Mouse (Mus musculus): ENCODE measurements around the gene Kmt2c. TPM values are rescaled to one million over a fixed set of nuclear protein-coding genes. Genes with fewer than 3 reads are reported as not detected.

The Kmt2c gene
- polyA plus RNA-seq, 1 experiment from 2014 or later, result 7.0 TPM

- no peak for ATAC-seq
- TF ChIP-seq CTCF (IDR thresholded peaks at IDR 0.05; ENCODE audit: low read depth), result no peak
- Histone ChIP-seq H3K9ac (ENCODE audit: low read depth, low read length) (no peak overlapping the region), H3K27ac (ENCODE audit: low read depth, low read length) (no peak overlapping the region), H3K27me3 (replicated peaks; ENCODE audit: control insufficient read depth, insufficient read depth, low read length) (no peaks in the 10 kb centered on the region), H3K36me3 (ENCODE audit: control insufficient read depth, insufficient read depth) (peaks cover 7% of the 10 kb centered on the region), H3K4me2 (replicated peaks; ENCODE audit: low read depth) (no peak overlapping the region), H3K9me3 (ENCODE audit: control insufficient read depth) (no peaks in the 10 kb centered on the region), H3K4me3 (ENCODE audit: low read depth, low read length) (no peak overlapping the region), H3K4me1 (replicated peaks; ENCODE audit: control insufficient read depth, insufficient read depth, low read length) (no peaks in the 10 kb centered on the region)
- 95% methylated on average over 2 of the region's 2 CpGs for WGBS
These were observed 130.2 kb downstream of the Kmt2c start for GRCm38 (mm10) chr5:25368420-25368819.

- Histone ChIP-seq H3K27me3 (replicated peaks; ENCODE audit: control insufficient read depth, insufficient read depth, low read length) (no peaks in the 10 kb centered on the region), H3K9ac (ENCODE audit: low read depth, low read length) (no peak overlapping the region), H3K9me3 (ENCODE audit: control insufficient read depth) (no peaks in the 10 kb centered on the region), H3K4me1 (replicated peaks; ENCODE audit: control insufficient read depth, insufficient read depth, low read length) (no peaks in the 10 kb centered on the region), H3K36me3 (ENCODE audit: control insufficient read depth, insufficient read depth) (peaks cover 4% of the 10 kb centered on the region; the same call in 1 of the 2 replicates), H3K27ac (ENCODE audit: low read depth, low read length) (no peak overlapping the region), H3K4me2 (replicated peaks; ENCODE audit: low read depth) (no peak overlapping the region), H3K4me3 (ENCODE audit: low read depth, low read length) (no peak overlapping the region)
- no peak for TF ChIP-seq CTCF (IDR thresholded peaks at IDR 0.05; ENCODE audit: low read depth)
- WGBS, result 83% methylated on average over 1 of the region's 1 CpGs
- no peak for ATAC-seq
These were observed 131.5 kb downstream of the Kmt2c start for GRCm38 (mm10) chr5:25367126-25367525.

GRCm38 (mm10) chr5:25353509-25353908 lies 145.1 kb downstream of the Kmt2c start:
- no peak overlapping the region for H3K4me3 ChIP-seq (ENCODE audit: low read depth, low read length)
- H3K9me3 ChIP-seq (ENCODE audit: control insufficient read depth), result no peaks in the 10 kb centered on the region
- WGBS, result 90% methylated on average over 2 of the region's 2 CpGs
- no peak overlapping the region for H3K4me2 ChIP-seq (replicated peaks; ENCODE audit: low read depth)
- H3K36me3 ChIP-seq (ENCODE audit: control insufficient read depth, insufficient read depth), result peaks cover 29% of the 10 kb centered on the region
- no peak for TF ChIP-seq CTCF (IDR thresholded peaks at IDR 0.05; ENCODE audit: low read depth)
- ATAC-seq, result no peak
- no peaks in the 10 kb centered on the region for H3K27me3 ChIP-seq (replicated peaks; ENCODE audit: control insufficient read depth, insufficient read depth, low read length)
- no peaks in the 10 kb centered on the region for H3K4me1 ChIP-seq (replicated peaks; ENCODE audit: control insufficient read depth, insufficient read depth, low read length)
- H3K9ac ChIP-seq (ENCODE audit: low read depth, low read length), result no peak overlapping the region
- H3K27ac ChIP-seq (ENCODE audit: low read depth, low read length), result no peak overlapping the region

GRCm38 (mm10) chr5:25331322-25331721 lies 167.3 kb downstream of the Kmt2c start:
- WGBS, result 98% methylated on average over 2 of the region's 2 CpGs
- Histone ChIP-seq H3K9me3 (ENCODE audit: control insufficient read depth) (no peaks in the 10 kb centered on the region), H3K9ac (ENCODE audit: low read depth, low read length) (no peak overlapping the region), H3K4me3 (ENCODE audit: low read depth, low read length) (no peak overlapping the region), H3K36me3 (ENCODE audit: control insufficient read depth, insufficient read depth) (peaks cover 17% of the 10 kb centered on the region), H3K27ac (ENCODE audit: low read depth, low read length) (no peak overlapping the region), H3K4me2 (replicated peaks; ENCODE audit: low read depth) (no peak overlapping the region), H3K4me1 (replicated peaks; ENCODE audit: control insufficient read depth, insufficient read depth, low read length) (no peaks in the 10 kb centered on the region), H3K27me3 (replicated peaks; ENCODE audit: control insufficient read depth, insufficient read depth, low read length) (no peaks in the 10 kb centered on the region)
- TF ChIP-seq CTCF (IDR thresholded peaks at IDR 0.05; ENCODE audit: low read depth), result no peak
- no peak for ATAC-seq

GRCm38 (mm10) chr5:25313881-25314280 lies 184.7 kb downstream of the Kmt2c start:
- 74% methylated on average over 6 of the region's 6 CpGs for WGBS
- TF ChIP-seq CTCF (IDR thresholded peaks at IDR 0.05; ENCODE audit: low read depth), result no peak
- Histone ChIP-seq H3K27ac (ENCODE audit: low read depth, low read length) (no peak overlapping the region), H3K36me3 (ENCODE audit: control insufficient read depth, insufficient read depth) (peaks cover 59% of the 10 kb centered on the region), H3K4me3 (ENCODE audit: low read depth, low read length) (no peak overlapping the region), H3K27me3 (replicated peaks; ENCODE audit: control insufficient read depth, insufficient read depth, low read length) (no peaks in the 10 kb centered on the region), H3K9ac (ENCODE audit: low read depth, low read length) (no peak overlapping the region), H3K9me3 (ENCODE audit: control insufficient read depth) (no peaks in the 10 kb centered on the region), H3K4me1 (replicated peaks; ENCODE audit: control insufficient read depth, insufficient read depth, low read length) (no peaks in the 10 kb centered on the region), H3K4me2 (replicated peaks; ENCODE audit: low read depth) (no peak overlapping the region)
- no peak for ATAC-seq

- Histone ChIP-seq H3K27me3 (replicated peaks; ENCODE audit: control insufficient read depth, insufficient read depth, low read length) (no peaks in the 10 kb centered on the region), H3K9me3 (ENCODE audit: control insufficient read depth) (no peaks in the 10 kb centered on the region), H3K9ac (ENCODE audit: low read depth, low read length) (no peak overlapping the region), H3K36me3 (ENCODE audit: control insufficient read depth, insufficient read depth) (peaks cover 50% of the 10 kb centered on the region), H3K4me1 (replicated peaks; ENCODE audit: control insufficient read depth, insufficient read depth, low read length) (no peaks in the 10 kb centered on the region), H3K4me2 (replicated peaks; ENCODE audit: low read depth) (no peak overlapping the region), H3K4me3 (ENCODE audit: low read depth, low read length) (no peak overlapping the region), H3K27ac (ENCODE audit: low read depth, low read length) (no peak overlapping the region)
- no peak for ATAC-seq
- 95% methylated on average over 2 of the region's 2 CpGs for WGBS
- TF ChIP-seq CTCF (IDR thresholded peaks at IDR 0.05; ENCODE audit: low read depth), result no peak
These were observed 188.4 kb downstream of the Kmt2c start for GRCm38 (mm10) chr5:25310226-25310625.

GRCm38 (mm10) chr5:25296830-25297229 lies 201.8 kb downstream of the Kmt2c start:
- Histone ChIP-seq H3K4me2 (replicated peaks; ENCODE audit: low read depth) (no peak overlapping the region), H3K4me1 (replicated peaks; ENCODE audit: control insufficient read depth, insufficient read depth, low read length) (no peaks in the 10 kb centered on the region), H3K27me3 (replicated peaks; ENCODE audit: control insufficient read depth, insufficient read depth, low read length) (no peaks in the 10 kb centered on the region), H3K9me3 (ENCODE audit: control insufficient read depth) (no peaks in the 10 kb centered on the region), H3K36me3 (ENCODE audit: control insufficient read depth, insufficient read depth) (peaks cover 36% of the 10 kb centered on the region), H3K27ac (ENCODE audit: low read depth, low read length) (no peak overlapping the region), H3K4me3 (ENCODE audit: low read depth, low read length) (no peak overlapping the region), H3K9ac (ENCODE audit: low read depth, low read length) (no peak overlapping the region)
- WGBS, result 78% methylated on average over 3 of the region's 3 CpGs
- no peak for ATAC-seq
- no peak for TF ChIP-seq CTCF (IDR thresholded peaks at IDR 0.05; ENCODE audit: low read depth)
